Mouse (Mus musculus): ENCODE measurements around the gene Gm11007.
"Not testable (repeated sequence)": the region's sequence is repeated elsewhere in the genome, so short reads cannot be mapped to it uniquely, and the experiment has no call there.

The Gm11007 gene

DNA sequence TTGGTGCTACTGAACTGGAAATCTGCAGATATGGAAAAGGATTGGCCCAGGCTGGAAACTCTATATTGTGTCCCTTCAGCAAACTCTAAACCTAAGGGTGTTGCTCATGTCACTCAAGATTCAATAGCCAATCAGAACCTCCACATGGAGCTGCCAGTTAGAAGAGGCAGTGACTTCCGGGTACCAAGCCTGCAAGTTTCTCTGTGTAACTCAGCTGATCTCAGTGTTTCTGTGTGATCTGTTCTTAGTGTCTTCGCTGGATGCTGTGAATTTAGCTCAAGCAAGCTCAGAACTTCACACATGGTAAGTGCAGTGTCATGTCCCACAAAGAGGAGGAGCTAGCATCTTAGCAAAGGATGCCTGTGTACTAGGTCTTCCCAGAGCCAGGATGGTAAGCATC, at the start of gene Gm11007:
Gene Gm11007, plus strand, starts transcription at position 301 of the 400 bp plus-strand sequence.
- not testable (repeated sequence) for DNase-seq
